Mouse (Mus musculus) spleen, postnatal 10 days (tissue): ENCODE results near the gene Dis3l.
A peak's percentile ranks its signal among the peaks of the same experiment; 100 is the strongest.

Source experiments
- DNase-seq, 2 experiments: peaks; one replicate each; pipeline ENCODE4 v3.0.0; 2021 to 2022; ENCODE audit warnings: low spot score in 2 of 2

Dis3l gene

GRCm38 (mm10) chr9:64341254-64341566, at the start of gene Dis3l:
TSS of gene Dis3l (minus strand) at chr9:64341288.
- no peak for DNase-seq

- DNase-seq = no peak
These were observed 48.6 kb upstream of the Dis3l start for GRCm38 (mm10) chr9:64389576-64390292.

GRCm38 (mm10) chr9:64386466-64387211, 45.6 kb upstream of the Dis3l start:
- no peak for DNase-seq

- DNase-seq = no peak
These were observed 44.7 kb upstream of the Dis3l start, which contains the start of gene Megf11 for GRCm38 (mm10) chr9:64385511-64386465. TSS of gene Megf11 (plus strand) at chr9:64385626.

- no peak for DNase-seq
These were observed 42.1 kb upstream of the Dis3l start for GRCm38 (mm10) chr9:64383021-64383788.

- DNase-seq = no peak
These were observed 35.3 kb upstream of the Dis3l start for GRCm38 (mm10) chr9:64376380-64376779.

- no peak for DNase-seq
These were observed 30.3 kb upstream of the Dis3l start for GRCm38 (mm10) chr9:64371305-64371819.

- no peak for DNase-seq
These were observed 28.8 kb upstream of the Dis3l start for GRCm38 (mm10) chr9:64369871-64370270.

- no peak for DNase-seq
These were observed 20.3 kb upstream of the Dis3l start for GRCm38 (mm10) chr9:64361231-64361950.

- no peak for DNase-seq
These were observed 14.5 kb upstream of the Dis3l start for GRCm38 (mm10) chr9:64355627-64356026.

- DNase-seq = peak in 1 of 2 experiments; percentile 48
These were observed 10.1 kb upstream of the Dis3l start for GRCm38 (mm10) chr9:64351191-64351590.

GRCm38 (mm10) chr9:64349490-64349889, 8.4 kb upstream of the Dis3l start:
- no peak for DNase-seq

- no peak for DNase-seq
These were observed 6.3 kb upstream of the Dis3l start for GRCm38 (mm10) chr9:64347377-64347776.

GRCm38 (mm10) chr9:64345931-64346330, 4.8 kb upstream of the Dis3l start:
- no peak for DNase-seq

GRCm38 (mm10) chr9:64343656-64344055, 2.6 kb upstream of the Dis3l start:
- no peak for DNase-seq

GRCm38 (mm10) chr9:64341671-64342070, 583 bp upstream of the Dis3l start:
- no peak for DNase-seq

GRCm38 (mm10) chr9:64340351-64341253, 486 bp downstream of the Dis3l start:
- peak; percentile 80 to 87 for DNase-seq

- DNase-seq = no peak
These were observed 1.7 kb downstream of the Dis3l start for GRCm38 (mm10) chr9:64339361-64339760.

- DNase-seq = no peak
These were observed 5.3 kb downstream of the Dis3l start for GRCm38 (mm10) chr9:64335825-64336224.
